Mouse (Mus musculus): ENCODE measurements around the gene Itgav.

The Itgav gene

GRCm38 (mm10) chr2:83812483-83813272 lies 88.5 kb downstream of the Itgav start, which contains the start of gene Fam171b:
Fam171b (plus strand) TSS chr2:83812636.
- in situ Hi-C loops (cut with MboI, MseI), result no loop called here

GRCm38 (mm10) chr2:83813273-83813892 lies 89.2 kb downstream of the Itgav start:
- in situ Hi-C loops (cut with MboI, MseI), result no loop called here

DNA sequence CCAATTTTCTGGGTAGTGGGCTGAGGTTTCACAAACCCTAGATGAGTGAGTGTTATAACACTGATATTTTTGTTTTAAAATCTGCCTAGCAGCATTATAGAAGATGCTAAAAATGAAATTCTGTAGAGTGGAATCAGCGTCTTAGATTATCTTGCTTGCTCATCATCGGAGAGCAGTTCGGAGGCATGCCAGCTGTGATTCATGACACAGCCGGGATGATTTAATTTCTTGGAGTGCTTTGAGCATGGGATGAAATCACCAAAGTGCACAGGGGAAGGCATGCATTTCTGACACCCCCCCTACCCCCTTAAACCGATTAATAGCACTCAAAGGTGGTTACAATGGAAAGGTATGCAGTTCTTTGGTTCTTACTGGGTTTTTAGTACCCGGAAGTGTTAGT lies 89.8 kb downstream of the Itgav start:
- in situ Hi-C loops (cut with MboI, MseI), result no loop called here

DNA sequence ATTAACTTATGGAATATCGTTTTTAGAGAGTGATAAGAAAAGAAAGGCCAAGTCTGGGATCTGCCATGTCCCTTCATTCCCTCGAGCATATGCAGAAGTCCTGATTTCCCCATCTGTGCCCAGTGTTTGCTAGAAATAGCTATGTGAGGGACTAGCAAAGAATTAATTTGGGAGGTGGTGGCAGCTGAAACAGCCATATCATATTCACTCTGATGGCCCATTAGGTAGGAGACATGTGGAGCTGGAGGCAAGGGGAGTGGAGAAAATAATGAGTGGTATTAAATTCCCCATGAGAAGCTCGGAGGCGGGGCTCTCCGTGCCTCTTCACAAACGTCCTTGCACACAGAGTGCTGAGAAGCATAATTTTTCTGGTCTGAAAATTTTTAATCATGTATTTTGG lies 92.0 kb downstream of the Itgav start:
- in situ Hi-C loops (cut with MboI, MseI), result loop anchor here (5.0 kb wide), 1 partner anchor 626 kb away; no protein-coding TSS in a partner anchor

DNA sequence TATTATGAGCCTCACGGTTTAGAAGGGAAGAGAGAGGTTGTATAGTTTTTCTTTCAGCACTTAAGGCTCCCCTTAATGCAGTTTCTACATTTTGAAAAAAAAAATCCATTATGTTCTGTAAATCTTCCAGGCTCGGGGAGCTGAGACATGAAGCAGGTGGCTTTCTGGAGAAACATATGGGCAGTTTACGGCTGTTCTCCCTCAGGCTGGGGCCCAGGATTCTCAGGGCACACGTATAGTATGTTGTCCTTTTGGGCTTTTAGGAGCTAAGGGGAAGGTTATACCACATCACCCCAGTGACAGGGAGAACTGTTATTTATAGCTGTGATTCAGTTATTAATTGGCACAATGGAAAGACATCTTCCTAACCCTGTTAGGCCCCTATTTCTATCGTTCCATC lies 101.0 kb downstream of the Itgav start:
- in situ Hi-C loops (cut with MboI, MseI), result no loop called here

DNA sequence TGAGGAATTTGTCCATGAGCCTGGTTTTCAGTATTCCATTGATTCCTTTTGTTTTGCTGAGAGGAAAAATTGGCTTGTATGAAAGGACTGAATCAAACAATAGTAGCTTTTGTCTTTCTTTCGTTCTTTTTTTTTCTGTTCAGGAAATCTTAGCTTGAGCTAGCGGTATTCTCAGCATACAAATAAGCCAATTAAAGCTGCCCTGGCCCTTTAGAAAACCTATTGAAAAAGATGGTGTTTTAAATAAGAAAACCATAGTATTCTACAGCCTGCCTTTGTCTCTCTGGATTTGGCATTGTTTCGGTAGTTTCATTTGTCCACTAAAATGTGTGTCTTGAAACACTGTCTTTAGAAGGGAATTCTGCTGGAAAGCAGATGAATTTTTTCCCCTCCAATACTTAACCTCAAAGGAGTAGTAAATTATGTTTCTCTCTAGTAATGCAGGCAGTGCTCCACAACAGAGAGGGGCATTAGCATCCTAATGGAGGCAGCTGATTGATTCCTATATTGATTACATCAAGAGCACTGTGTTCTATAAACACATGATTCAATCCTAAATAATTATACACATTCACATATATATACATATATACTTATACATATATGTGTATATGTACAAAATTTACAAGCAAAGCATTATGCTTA lies 104.8 kb downstream of the Itgav start:
- in situ Hi-C loops (cut with MboI, MseI), result no loop called here

- in situ Hi-C loops (cut with MboI, MseI), result no loop called here
Measured at GRCm38 (mm10) chr2:83832903-83833302, 108.7 kb downstream of the Itgav start.

DNA sequence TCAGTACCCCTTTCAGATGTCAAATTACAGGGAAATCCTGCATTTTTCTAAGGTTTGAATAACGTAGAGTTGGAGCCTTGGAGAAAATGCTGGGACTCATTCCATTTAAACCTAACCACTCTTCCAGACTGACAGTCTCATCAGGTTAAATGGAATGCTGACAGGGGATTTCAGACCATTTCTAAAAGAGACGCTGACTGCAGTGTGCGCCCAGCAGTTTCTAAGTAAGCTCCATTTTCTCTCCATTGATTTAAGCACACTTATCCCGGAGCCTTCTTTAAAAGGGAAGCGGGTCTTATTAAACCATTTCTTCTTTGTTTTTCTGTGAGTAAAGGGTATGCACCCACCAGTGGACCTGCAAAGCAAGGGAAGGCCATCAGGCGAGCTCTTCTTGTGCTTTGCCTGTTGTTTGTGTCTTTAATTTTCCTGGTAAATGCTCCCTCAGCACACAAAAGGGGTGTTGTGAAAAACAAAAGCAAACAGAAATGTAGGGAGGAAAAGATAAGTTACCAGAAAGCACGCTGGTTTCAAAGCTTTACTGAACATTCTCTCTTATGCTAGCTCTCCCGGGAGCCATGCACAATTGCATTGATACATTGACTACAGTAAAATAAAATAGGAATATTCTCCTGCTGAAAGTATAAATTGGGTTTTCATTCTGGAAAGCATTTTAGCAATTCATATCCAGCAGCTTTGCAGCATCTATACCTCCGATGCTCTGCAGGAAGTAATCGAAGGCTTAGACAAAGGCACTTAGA lies 111.3 kb downstream of the Itgav start:
- in situ Hi-C loops (cut with MboI, MseI), result no loop called here

GRCm38 (mm10) chr2:83848495-83848894 lies 124.3 kb downstream of the Itgav start:
- in situ Hi-C loops (cut with MboI, MseI), result no loop called here

GRCm38 (mm10) chr2:83853423-83853822 lies 129.2 kb downstream of the Itgav start:
- in situ Hi-C loops (cut with MboI, MseI), result loop anchor here (25.0 kb wide), 1 partner anchor 616 kb away; no protein-coding TSS in a partner anchor

- in situ Hi-C loops (cut with MboI, MseI), result loop anchor here (25.0 kb wide), 1 partner anchor 619 kb away; no protein-coding TSS in a partner anchor
Measured at GRCm38 (mm10) chr2:83856236-83856635, 132.0 kb downstream of the Itgav start.
